Mouse (Mus musculus) effector memory CD4-positive, alpha-beta T cell, adult 5 months (primary cell): ENCODE measurements around the gene Zbtb14. TPM values are rescaled to one million over a fixed set of nuclear protein-coding genes. Genes with fewer than 3 reads are reported as not detected.

Source experiments
- polyA plus RNA-seq: library from polyadenylated mRNA; unstranded; fragments of 100-300 nt; shearing (Covaris generic); gene quantifications from one replicate; pipeline ENCODE4 v1.2.1, GENCODE M21; 2017

Zbtb14 gene
- polyA plus RNA-seq = 13.8 TPM

DNA sequence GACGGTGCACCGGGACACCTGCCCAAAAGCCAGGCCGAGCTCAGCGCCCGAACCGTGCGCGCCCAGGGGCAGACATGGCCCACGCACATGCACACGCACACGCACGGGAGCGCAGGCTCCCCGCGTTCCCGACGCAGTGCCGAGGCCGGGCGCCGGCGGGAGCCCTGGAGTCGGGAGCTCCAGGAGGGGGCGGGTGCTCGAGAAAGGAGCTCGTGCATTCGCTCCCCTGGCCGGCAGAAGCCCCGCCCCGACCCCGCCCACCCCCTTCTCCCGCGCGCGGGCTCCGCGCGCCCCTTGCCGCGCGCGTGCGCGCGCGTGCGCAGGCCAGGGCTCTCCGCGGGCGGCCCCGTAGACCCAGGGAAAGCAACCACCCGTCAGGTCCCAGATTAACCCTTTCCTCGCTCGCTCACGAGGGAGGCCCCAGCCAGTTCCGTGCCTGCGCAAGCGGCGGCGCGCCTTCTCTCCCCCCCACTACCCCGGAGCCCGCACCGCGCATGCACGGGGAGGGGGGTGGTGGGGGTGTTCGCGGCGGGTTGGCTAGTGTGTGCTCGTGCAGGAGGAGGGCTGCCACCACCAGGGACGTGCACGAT is at the start of gene Zbtb14:
Gene Zbtb14, plus strand, starts transcription at position 540 of the 590 bp plus-strand sequence.

DNA sequence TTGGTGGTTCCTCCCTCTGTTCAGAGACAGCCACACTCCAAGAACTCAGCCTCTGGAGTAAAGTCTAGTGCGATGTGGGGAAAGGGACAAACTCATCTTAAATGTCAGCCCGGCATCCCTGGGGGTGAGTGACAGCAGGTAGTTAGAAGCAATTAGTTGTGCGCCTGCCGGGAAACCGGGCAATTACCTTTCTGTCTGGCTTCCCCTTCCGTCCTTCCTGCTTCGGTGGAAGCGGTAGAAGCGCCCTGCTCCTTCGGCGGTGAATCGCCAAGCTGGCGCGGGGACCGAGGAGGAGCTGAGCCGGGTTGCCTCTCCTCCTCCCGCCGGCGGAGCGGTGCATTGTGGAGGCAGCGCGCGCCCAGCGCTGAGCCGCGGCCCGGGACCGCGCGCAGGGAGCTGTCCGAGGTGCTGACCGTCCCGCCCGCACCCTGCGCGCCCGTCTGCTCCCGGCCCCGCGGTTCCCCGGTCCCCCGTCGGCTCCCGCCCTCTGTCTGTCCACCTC is 56.2 kb downstream of the Zbtb14 start, which contains the start of gene Akain1:
Gene Akain1, plus strand, starts transcription at position 337 of the 502 bp plus-strand sequence.

Other genes with a start within 250 kb of the Zbtb14 start
- gene Akain1, start 56.3 kb downstream of the Zbtb14 start, polyA plus RNA-seq = not detected